Mouse (Mus musculus) embryonic facial prominence, embryonic 12.5 days (tissue): ENCODE results near the gene Hs2st1. TPM values are rescaled to one million over a fixed set of nuclear protein-coding genes. Genes with fewer than 3 reads are reported as not detected.

Source experiments
- polyA plus RNA-seq: library from polyadenylated mRNA; unstranded; fragments of >200 nt; fragmentation: Nextera tagmentation; extraction: Ambion mirVana; gene quantifications from 2 replicates; pipeline ENCODE4 v1.2.1, GENCODE M21; 2016

The Hs2st1 gene
- polyA plus RNA-seq, 1 experiment from 2014 or later, result 27.0 TPM

Other genes with a start within 250 kb of the Hs2st1 start
- 508 and 511 TPM in 2 replicates for gene Selenof, start 123 bp upstream of the Hs2st1 start, polyA plus RNA-seq
- 93.7 and 99.2 TPM in 2 replicates for gene Sh3glb1, start 150.2 kb upstream of the Hs2st1 start, polyA plus RNA-seq
- 0.31 and 0.42 TPM in 2 replicates for gene Clca3a1, start 190.8 kb upstream of the Hs2st1 start, polyA plus RNA-seq
- not detected in 2 replicates for gene Clca3a2, start 249.3 kb upstream of the Hs2st1 start, polyA plus RNA-seq